Mouse (Mus musculus) frontal cortex, adult (tissue): ENCODE measurements around the gene Rab38.

Experiments
- ATAC-seq: cut with Nextera tagmentation; 2 replicates; pipeline ENCODE4 v1.9.2; 2017; ENCODE audit warnings: mild to moderate bottlenecking, moderate library complexity, mixed read lengths; ENCODE audit not compliant: low TSS enrichment

The Rab38 gene

GRCm38 (mm10) chr7:88429786-88430691 lies at the start of gene Rab38:
Rab38 (plus strand) TSS chr7:88430273.
- ATAC-seq = peak; percentile 91

GRCm38 (mm10) chr7:88394568-88394967 lies 35.5 kb upstream of the Rab38 start:
- no peak for ATAC-seq

- no peak for ATAC-seq
Measured at GRCm38 (mm10) chr7:88395745-88396144, 34.3 kb upstream of the Rab38 start.

- no peak for ATAC-seq
Measured at GRCm38 (mm10) chr7:88405311-88405710, 24.8 kb upstream of the Rab38 start.

GRCm38 (mm10) chr7:88406466-88406865 lies 23.6 kb upstream of the Rab38 start:
- no peak for ATAC-seq

GRCm38 (mm10) chr7:88421821-88422220 lies 8.3 kb upstream of the Rab38 start:
- no peak for ATAC-seq

- ATAC-seq = no peak
Measured at GRCm38 (mm10) chr7:88423889-88424288, 6.2 kb upstream of the Rab38 start.

GRCm38 (mm10) chr7:88425744-88426143 lies 4.3 kb upstream of the Rab38 start:
- ATAC-seq = no peak

- no peak for ATAC-seq
Measured at GRCm38 (mm10) chr7:88427484-88427883, 2.6 kb upstream of the Rab38 start.

- no peak for ATAC-seq
Measured at GRCm38 (mm10) chr7:88430692-88431084, 615 bp downstream of the Rab38 start.

- no peak for ATAC-seq
Measured at GRCm38 (mm10) chr7:88440301-88440700, 10.2 kb downstream of the Rab38 start.

GRCm38 (mm10) chr7:88442649-88443048 lies 12.6 kb downstream of the Rab38 start:
- no peak for ATAC-seq

GRCm38 (mm10) chr7:88443435-88443834 lies 13.4 kb downstream of the Rab38 start:
- ATAC-seq = no peak

- ATAC-seq = no peak
Measured at GRCm38 (mm10) chr7:88445320-88445903, 15.3 kb downstream of the Rab38 start.

GRCm38 (mm10) chr7:88453234-88453633 lies 23.2 kb downstream of the Rab38 start:
- ATAC-seq = no peak

- ATAC-seq = no peak
Measured at GRCm38 (mm10) chr7:88457827-88458226, 27.8 kb downstream of the Rab38 start.

- no peak for ATAC-seq
Measured at GRCm38 (mm10) chr7:88467754-88468153, 37.7 kb downstream of the Rab38 start.

GRCm38 (mm10) chr7:88482110-88482619 lies 52.1 kb downstream of the Rab38 start:
- ATAC-seq = no peak

- ATAC-seq = no peak
Measured at GRCm38 (mm10) chr7:88482628-88483027, 52.6 kb downstream of the Rab38 start.

- no peak for ATAC-seq
Measured at GRCm38 (mm10) chr7:88491020-88491419, 60.9 kb downstream of the Rab38 start.

- no peak for ATAC-seq
Measured at GRCm38 (mm10) chr7:88502217-88502817, 72.2 kb downstream of the Rab38 start.

- ATAC-seq = no peak
Measured at GRCm38 (mm10) chr7:88509748-88510147, 79.7 kb downstream of the Rab38 start.

- ATAC-seq = no peak
Measured at GRCm38 (mm10) chr7:88522481-88522880, 92.4 kb downstream of the Rab38 start.
